Mouse (Mus musculus): ENCODE data around the gene Slamf6. TPM values are rescaled to one million over a fixed set of nuclear protein-coding genes. Genes with fewer than 3 reads are reported as not detected.
A peak's percentile ranks its signal among the peaks of the same experiment; 100 is the strongest.

Slamf6 gene
- total and polyA plus RNA-seq, 3 experiments = 0.01 TPM; not detected in 2

DNA sequence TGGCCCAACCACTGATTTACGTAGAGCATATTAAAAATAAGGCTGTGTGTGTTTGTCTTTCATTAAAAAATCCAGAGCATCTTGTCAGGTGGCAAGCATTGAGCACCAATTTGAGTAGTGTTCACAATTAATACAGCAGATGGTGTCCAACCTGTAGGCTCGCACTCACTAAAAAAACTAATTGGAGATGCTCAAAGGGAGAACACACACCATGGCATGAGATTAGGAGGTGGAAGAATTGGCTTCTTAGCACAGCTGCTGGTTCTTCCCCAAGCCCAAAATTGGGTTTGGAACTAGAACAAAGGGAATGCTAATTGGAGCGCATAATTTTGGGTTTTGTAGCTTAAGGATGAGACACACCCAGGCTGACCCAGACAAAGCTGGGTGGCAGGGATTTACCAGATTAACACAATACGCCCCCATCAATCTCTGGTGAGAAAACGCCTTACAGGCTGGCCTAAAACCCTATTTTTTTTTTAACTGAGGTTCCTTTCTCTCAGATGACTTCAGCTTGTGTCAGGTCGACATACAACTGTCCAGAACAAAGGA is 29.2 kb downstream of the Slamf6 start:
- Histone ChIP-seq H3K27me3 (ENCODE audit: control insufficient read depth in 1 of 2, insufficient read depth in 2 of 2, low read length in 2 of 2) (peaks cover 0 to 1% of the 10 kb centered on the region in 2 experiments; a peak in 1 of 4 replicates), H3K36me3 (ENCODE audit: control insufficient read depth in 1 of 2, insufficient read depth in 2 of 2, low read length in 2 of 2) (no peaks in the 10 kb centered on the region), H3K27ac (ENCODE audit: control insufficient read depth, low read depth, low read length) (no peak overlapping the region), H3K79me2 (ENCODE audit: control insufficient read depth, insufficient read depth, low read length, poor library complexity) (no peaks in the 10 kb centered on the region), H3K4me3 (ENCODE audit: control insufficient read depth in 1 of 2, insufficient read depth in 1 of 2, low read depth in 2 of 2, low read length in 2 of 2) (no peak overlapping the region), H3K9me3 (replicated peaks; ENCODE audit: insufficient read depth, low read length) (no peaks in the 10 kb centered on the region), H3K4me1 (ENCODE audit: control insufficient read depth in 1 of 2, insufficient read depth in 2 of 2, low read length in 2 of 2) (no peaks in the 10 kb centered on the region), H3K9ac (ENCODE audit: control insufficient read depth, low read depth, low read length, poor library complexity, severe bottlenecking) (no peak overlapping the region)
- no peak for DNase-seq (ENCODE audit: low read depth, low spot score)
- no peak for TF ChIP-seq RAD21 (IDR thresholded peaks at IDR 0.05; ENCODE audit: low read depth, low read length)
- TF ChIP-seq EP300 (IDR thresholded peaks at IDR 0.05; ENCODE audit: low read depth in 1 of 2, low read length in 2 of 2) = no peak
- TF ChIP-seq E2F4 (IDR thresholded peaks at IDR 0.05; ENCODE audit: borderline replicate concordance, low read depth, low read length) = no peak
- no peak for TF ChIP-seq GABPA (IDR thresholded peaks at IDR 0.05; ENCODE audit: low read depth, low read length)

DNA sequence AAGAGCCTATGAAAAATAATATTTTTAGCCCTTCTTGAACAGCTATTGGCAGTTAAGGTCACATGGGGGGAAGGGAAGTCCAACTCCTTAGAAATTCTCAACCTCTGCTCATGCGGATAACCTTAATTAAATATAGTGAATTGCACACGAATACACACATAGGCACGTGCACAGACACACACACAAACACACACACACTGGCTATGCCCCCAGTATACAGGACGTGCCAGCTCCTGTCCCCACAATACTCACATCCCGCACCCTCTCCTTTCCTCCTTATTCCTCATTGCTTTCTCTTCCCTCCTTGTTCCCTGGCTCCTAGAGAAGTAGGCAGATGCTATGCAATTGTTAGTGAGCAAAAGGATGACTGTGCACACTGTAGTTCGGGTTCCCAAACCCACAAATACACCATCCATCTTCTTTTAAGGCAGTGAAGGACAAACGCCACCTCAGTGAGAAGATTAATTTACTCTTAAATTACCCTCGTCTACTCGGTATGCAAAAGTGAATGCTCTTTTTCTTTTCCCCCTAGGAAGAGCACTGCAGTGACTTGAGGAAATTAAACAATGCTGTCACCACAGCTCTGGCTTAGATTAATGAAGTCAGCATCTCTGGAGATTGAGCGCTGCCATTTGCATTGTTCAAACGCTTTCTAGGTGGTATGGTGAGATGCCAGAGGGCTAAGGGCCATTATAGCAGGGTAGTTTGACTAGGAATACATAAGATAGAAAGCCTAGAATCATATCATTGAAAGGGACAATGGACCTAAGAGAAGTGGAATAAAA is 31.0 kb downstream of the Slamf6 start:
- peaks cover 0 to 1% of the 10 kb centered on the region in 2 experiments; a peak in 1 of 4 replicates for H3K27me3 ChIP-seq (ENCODE audit: control insufficient read depth in 1 of 2, insufficient read depth in 2 of 2, low read length in 2 of 2)
- H3K4me1 ChIP-seq (ENCODE audit: control insufficient read depth in 1 of 2, insufficient read depth in 2 of 2, low read length in 2 of 2) = no peaks in the 10 kb centered on the region
- no peak overlapping the region for H3K27ac ChIP-seq (ENCODE audit: control insufficient read depth, low read depth, low read length)
- no peak overlapping the region for H3K9ac ChIP-seq (ENCODE audit: control insufficient read depth, low read depth, low read length, poor library complexity, severe bottlenecking)
- no peaks in the 10 kb centered on the region for H3K79me2 ChIP-seq (ENCODE audit: control insufficient read depth, insufficient read depth, low read length, poor library complexity)
- H3K9me3 ChIP-seq (replicated peaks; ENCODE audit: insufficient read depth, low read length) = no peaks in the 10 kb centered on the region
- DNase-seq (ENCODE audit: low read depth, low spot score) = no peak
- no peaks in the 10 kb centered on the region for H3K36me3 ChIP-seq (ENCODE audit: control insufficient read depth in 1 of 2, insufficient read depth in 2 of 2, low read length in 2 of 2)
- TF ChIP-seq ZKSCAN1 (IDR thresholded peaks at IDR 0.05; ENCODE audit: low read depth, low read length) = no peak
- no peak for TF ChIP-seq NELFE (IDR thresholded peaks at IDR 0.05; ENCODE audit: low read depth, low read length)
- no peak overlapping the region for H3K4me3 ChIP-seq (ENCODE audit: control insufficient read depth in 1 of 2, insufficient read depth in 1 of 2, low read depth in 2 of 2, low read length in 2 of 2)

DNA sequence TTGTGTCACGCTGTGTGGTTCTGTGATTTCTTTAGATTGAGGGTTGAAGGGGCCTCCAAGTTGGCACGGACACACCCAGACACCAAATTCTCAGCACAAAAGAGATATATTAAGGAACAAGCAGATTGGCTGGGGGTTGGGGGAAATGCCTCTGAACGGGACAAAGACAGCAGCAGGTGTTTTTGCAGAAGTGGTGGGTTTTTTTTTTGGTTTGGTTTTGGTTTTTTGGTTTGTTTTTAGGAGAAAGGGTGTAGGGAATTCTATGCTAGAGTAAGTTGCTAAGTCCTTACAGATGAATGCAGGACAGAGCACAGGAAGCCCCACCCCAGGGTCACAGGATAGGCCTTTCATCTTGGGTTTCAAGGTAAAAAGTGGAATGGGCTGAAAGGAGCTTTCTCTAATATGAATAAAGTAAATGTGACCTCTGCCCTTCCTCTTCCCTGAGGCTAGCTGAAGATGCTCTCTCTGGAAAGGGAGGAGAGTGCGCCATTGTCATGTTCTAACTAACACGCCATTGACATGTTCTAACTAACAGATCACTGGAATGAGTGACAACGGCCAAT is 31.7 kb downstream of the Slamf6 start:
- no peaks in the 10 kb centered on the region for H3K9me3 ChIP-seq (replicated peaks; ENCODE audit: insufficient read depth, low read length)
- no peaks in the 10 kb centered on the region for H3K4me1 ChIP-seq (ENCODE audit: control insufficient read depth in 1 of 2, insufficient read depth in 2 of 2, low read length in 2 of 2)
- DNase-seq (ENCODE audit: low read depth, low spot score) = no peak
- H3K27ac ChIP-seq (ENCODE audit: control insufficient read depth, low read depth, low read length) = no peak overlapping the region
- TF ChIP-seq ZMIZ1 (IDR thresholded peaks at IDR 0.05; ENCODE audit: low read depth, low read length) = no peak
- peak; percentile 74 for TF ChIP-seq ZNF384 (IDR thresholded peaks at IDR 0.05; ENCODE audit: low read depth, low read length)
- no peak for TF ChIP-seq NELFE (IDR thresholded peaks at IDR 0.05; ENCODE audit: low read depth, low read length)
- no peak for TF ChIP-seq ELF1 (IDR thresholded peaks at IDR 0.05; ENCODE audit: low read depth, low read length)
- TF ChIP-seq E2F4 (IDR thresholded peaks at IDR 0.05; ENCODE audit: borderline replicate concordance, low read depth, low read length) = no peak
- no peak for TF ChIP-seq USF2 (IDR thresholded peaks at IDR 0.05; ENCODE audit: borderline replicate concordance in 1 of 2, insufficient read depth in 1 of 2, low read depth in 1 of 2, low read length in 2 of 2)
- TF ChIP-seq TBP (IDR thresholded peaks at IDR 0.05; ENCODE audit: low read depth, low read length) = no peak
- 0 out of 4 replicates have a peak, but pooled peaks cover 0 to 1% of the 10 kb centered on the region in 2 experiments for H3K27me3 ChIP-seq (ENCODE audit: control insufficient read depth in 1 of 2, insufficient read depth in 2 of 2, low read length in 2 of 2)
- no peak overlapping the region for H3K9ac ChIP-seq (ENCODE audit: control insufficient read depth, low read depth, low read length, poor library complexity, severe bottlenecking)
- no peak overlapping the region for H3K4me3 ChIP-seq (ENCODE audit: control insufficient read depth in 1 of 2, insufficient read depth in 1 of 2, low read depth in 2 of 2, low read length in 2 of 2)
- H3K79me2 ChIP-seq (ENCODE audit: control insufficient read depth, insufficient read depth, low read length, poor library complexity) = no peaks in the 10 kb centered on the region
- no peaks in the 10 kb centered on the region for H3K36me3 ChIP-seq (ENCODE audit: control insufficient read depth in 1 of 2, insufficient read depth in 2 of 2, low read length in 2 of 2)

Measured in MEL (cell line).